Mouse (Mus musculus): ENCODE data around the gene Med9. TPM values are rescaled to one million over a fixed set of nuclear protein-coding genes. Genes with fewer than 3 reads are reported as not detected.
"Not testable (repeated sequence)": the region's sequence is repeated elsewhere in the genome, so short reads cannot be mapped to it uniquely, and the experiment has no call there.

Gene Med9
- polyA plus RNA-seq, 1 experiment from 2014 or later: 49.1 TPM

DNA sequence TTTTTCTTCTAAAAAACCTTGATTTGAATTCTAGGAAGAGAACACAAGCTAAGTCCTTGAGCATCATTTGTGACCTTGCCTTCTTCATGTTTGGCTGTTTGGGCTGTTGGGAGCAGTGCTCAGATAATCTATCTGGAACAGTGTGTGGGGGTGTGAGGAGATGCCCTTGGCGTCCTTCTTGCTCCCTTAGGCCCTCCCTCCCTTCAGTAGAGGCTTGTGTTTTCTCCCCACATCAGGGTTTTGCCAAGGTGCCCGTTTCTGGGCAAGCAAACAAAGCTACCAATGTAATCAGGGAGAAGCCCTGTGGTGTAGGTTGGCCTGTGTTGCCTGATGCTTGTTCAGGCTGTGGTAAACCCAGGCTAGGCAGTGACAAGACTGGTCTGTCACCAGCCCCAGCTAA lies 10.4 kb upstream of the Med9 start:
- Histone ChIP-seq H3K4me1 (ENCODE audit: control insufficient read depth, insufficient read depth, low read length) (peaks cover 15% of the 10 kb centered on the region; the same call in 1 of the 2 replicates), H3K27me3 (ENCODE audit: control insufficient read depth, insufficient read depth, low read length) (0 out of 2 replicates have a peak, but pooled peaks cover 2% of the 10 kb centered on the region), H3K4me2 (no peak overlapping the region), H3K4me3 (ENCODE audit: low read depth, low read length) (no peak overlapping the region), H3K9ac (ENCODE audit: low read depth, low read length) (no peak overlapping the region), H3K36me3 (ENCODE audit: control insufficient read depth, insufficient read depth, low read length) (no peaks in the 10 kb centered on the region), H3K27ac (ENCODE audit: low read depth, low read length) (no peak overlapping the region), H3K9me3 (replicated peaks; ENCODE audit: control insufficient read depth, low read length) (no peaks in the 10 kb centered on the region)
- no peak for ATAC-seq (replicated peaks; ENCODE audit: insufficient number of reproducible peaks, low FRiP score, low TSS enrichment)
- WGBS (ENCODE audit: insufficient replicate concordance): 42% methylated on average over 2 of the region's 2 CpGs

DNA sequence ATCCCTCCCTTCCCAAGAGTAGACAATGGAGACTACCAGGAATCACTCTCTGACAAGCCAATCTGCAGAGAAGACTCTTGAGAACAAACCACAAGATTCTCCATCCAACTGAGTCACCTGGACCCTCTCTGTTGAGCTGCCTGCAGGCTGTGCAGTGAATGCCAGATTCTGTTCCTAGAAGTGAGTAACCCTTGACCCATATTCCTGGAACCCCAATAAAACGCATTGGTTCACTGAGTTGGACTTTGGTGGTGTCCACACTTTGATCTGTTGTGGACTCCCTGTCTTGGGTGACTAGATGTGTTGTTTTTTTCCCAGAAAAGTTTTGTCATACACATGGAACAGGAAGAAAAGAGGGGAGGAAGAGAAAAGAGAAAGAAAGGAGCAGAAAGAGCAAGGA lies 8.2 kb upstream of the Med9 start:
- 76% methylated on average over 1 of the region's 1 CpGs for WGBS (ENCODE audit: insufficient replicate concordance)
- Histone ChIP-seq H3K27me3 (ENCODE audit: control insufficient read depth, insufficient read depth, low read length) (0 out of 2 replicates have a peak, but pooled peaks cover 2% of the 10 kb centered on the region), H3K9ac (ENCODE audit: low read depth, low read length) (no peak overlapping the region), H3K36me3 (ENCODE audit: control insufficient read depth, insufficient read depth, low read length) (no peaks in the 10 kb centered on the region), H3K4me2 (no peak overlapping the region), H3K4me1 (ENCODE audit: control insufficient read depth, insufficient read depth, low read length) (0 out of 2 replicates have a peak, but pooled peaks cover 5% of the 10 kb centered on the region), H3K9me3 (replicated peaks; ENCODE audit: control insufficient read depth, low read length) (no peaks in the 10 kb centered on the region), H3K27ac (ENCODE audit: low read depth, low read length) (no peak overlapping the region), H3K4me3 (ENCODE audit: low read depth, low read length) (no peak overlapping the region)
- no peak for ATAC-seq (replicated peaks; ENCODE audit: insufficient number of reproducible peaks, low FRiP score, low TSS enrichment)

DNA sequence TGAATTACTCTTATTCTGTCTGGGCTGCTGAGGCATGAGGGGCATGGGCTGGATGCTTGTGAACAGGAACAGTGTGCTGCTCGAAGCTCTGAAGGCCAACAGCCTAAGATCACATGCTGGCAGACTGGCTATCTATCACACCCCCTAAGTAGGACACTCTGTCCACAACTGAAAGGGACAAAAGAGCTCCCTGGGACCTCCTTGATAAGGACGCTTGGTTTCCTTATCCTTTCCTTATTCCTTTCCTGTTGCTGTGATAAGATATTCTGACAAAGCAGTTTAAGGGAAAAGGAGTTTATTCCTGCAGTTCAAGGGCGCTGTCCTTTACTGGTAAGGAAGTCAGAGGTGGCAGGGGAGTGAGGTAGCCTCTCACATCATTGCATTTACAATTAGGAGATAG lies 7.4 kb upstream of the Med9 start:
- no peak overlapping the region for H3K4me3 ChIP-seq (ENCODE audit: low read depth, low read length)
- H3K36me3 ChIP-seq (ENCODE audit: control insufficient read depth, insufficient read depth, low read length): no peaks in the 10 kb centered on the region
- no peak for ATAC-seq (replicated peaks; ENCODE audit: insufficient number of reproducible peaks, low FRiP score, low TSS enrichment)
- no peak overlapping the region for H3K27ac ChIP-seq (ENCODE audit: low read depth, low read length)
- no peak overlapping the region for H3K9ac ChIP-seq (ENCODE audit: low read depth, low read length)
- H3K9me3 ChIP-seq (replicated peaks; ENCODE audit: control insufficient read depth, low read length): no peaks in the 10 kb centered on the region
- H3K4me1 ChIP-seq (ENCODE audit: control insufficient read depth, insufficient read depth, low read length): 0 out of 2 replicates have a peak, but pooled peaks cover 5% of the 10 kb centered on the region
- 23% methylated on average over 3 of the region's 3 CpGs for WGBS (ENCODE audit: insufficient replicate concordance)
- no peak overlapping the region for H3K4me2 ChIP-seq
- 0 out of 2 replicates have a peak, but pooled peaks cover 2% of the 10 kb centered on the region for H3K27me3 ChIP-seq (ENCODE audit: control insufficient read depth, insufficient read depth, low read length)

DNA sequence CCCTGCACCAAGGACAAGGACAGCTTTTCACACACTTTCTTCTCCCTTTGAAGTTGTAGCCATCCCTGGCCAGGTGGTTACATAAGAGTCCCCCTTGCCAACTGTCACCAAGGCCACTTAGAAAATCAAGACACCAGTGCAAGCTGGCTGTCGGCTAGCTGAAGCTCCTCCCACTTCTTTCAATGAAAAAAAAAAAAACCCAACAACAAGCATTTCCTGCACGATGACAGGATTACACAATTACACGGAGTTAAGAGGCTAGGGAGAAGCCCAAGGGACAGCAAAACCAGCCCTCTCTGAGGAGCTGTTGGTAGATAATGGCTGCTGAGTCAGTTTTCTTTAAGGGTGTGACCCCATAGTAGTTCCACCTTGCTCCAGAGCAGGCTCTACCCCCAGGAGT lies 6.6 kb upstream of the Med9 start:
- Histone ChIP-seq H3K27me3 (ENCODE audit: control insufficient read depth, insufficient read depth, low read length) (0 out of 2 replicates have a peak, but pooled peaks cover 2% of the 10 kb centered on the region), H3K27ac (ENCODE audit: low read depth, low read length) (no peak overlapping the region), H3K36me3 (ENCODE audit: control insufficient read depth, insufficient read depth, low read length) (no peaks in the 10 kb centered on the region), H3K4me1 (ENCODE audit: control insufficient read depth, insufficient read depth, low read length) (0 out of 2 replicates have a peak, but pooled peaks cover 5% of the 10 kb centered on the region), H3K4me3 (ENCODE audit: low read depth, low read length) (no peak overlapping the region), H3K9ac (ENCODE audit: low read depth, low read length) (no peak overlapping the region), H3K9me3 (replicated peaks; ENCODE audit: control insufficient read depth, low read length) (no peaks in the 10 kb centered on the region), H3K4me2 (no peak overlapping the region)
- 14% methylated on average over 3 of the region's 3 CpGs for WGBS (ENCODE audit: insufficient replicate concordance)
- no peak for ATAC-seq (replicated peaks; ENCODE audit: insufficient number of reproducible peaks, low FRiP score, low TSS enrichment)

DNA sequence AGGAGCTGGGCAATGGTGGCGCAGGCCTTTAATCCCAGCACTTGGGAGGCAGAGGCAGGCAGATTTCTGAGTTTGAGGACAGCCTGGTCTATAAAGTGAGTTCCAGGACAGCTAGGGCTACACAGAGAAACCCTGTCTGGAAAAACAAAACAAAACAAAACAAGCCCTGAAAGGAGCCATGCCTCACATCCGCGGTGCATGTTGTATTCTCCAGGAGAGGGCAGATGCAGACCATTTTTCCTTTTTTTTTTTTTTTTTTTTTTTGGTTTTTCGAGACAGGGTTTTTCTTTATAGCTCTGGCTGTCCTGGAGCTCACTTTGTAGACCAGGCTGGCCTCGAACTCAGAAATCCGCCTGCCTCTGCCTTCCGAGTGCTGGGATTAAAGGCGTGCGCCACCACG lies 3.2 kb upstream of the Med9 start:
- H3K4me1 ChIP-seq (ENCODE audit: control insufficient read depth, insufficient read depth, low read length): peaks cover 13% of the 10 kb centered on the region; the same call in 1 of the 2 replicates
- WGBS (ENCODE audit: insufficient replicate concordance): 90% methylated on average over 9 of the region's 10 CpGs
- not testable (repeated sequence) for H3K27ac ChIP-seq (ENCODE audit: low read depth, low read length); H3K27me3 ChIP-seq (ENCODE audit: control insufficient read depth, insufficient read depth, low read length); H3K4me3 ChIP-seq (ENCODE audit: low read depth, low read length); H3K9me3 ChIP-seq (replicated peaks; ENCODE audit: control insufficient read depth, low read length); H3K4me2 ChIP-seq; H3K36me3 ChIP-seq (ENCODE audit: control insufficient read depth, insufficient read depth, low read length); H3K9ac ChIP-seq (ENCODE audit: low read depth, low read length); ATAC-seq (replicated peaks; ENCODE audit: insufficient number of reproducible peaks, low FRiP score, low TSS enrichment)

DNA sequence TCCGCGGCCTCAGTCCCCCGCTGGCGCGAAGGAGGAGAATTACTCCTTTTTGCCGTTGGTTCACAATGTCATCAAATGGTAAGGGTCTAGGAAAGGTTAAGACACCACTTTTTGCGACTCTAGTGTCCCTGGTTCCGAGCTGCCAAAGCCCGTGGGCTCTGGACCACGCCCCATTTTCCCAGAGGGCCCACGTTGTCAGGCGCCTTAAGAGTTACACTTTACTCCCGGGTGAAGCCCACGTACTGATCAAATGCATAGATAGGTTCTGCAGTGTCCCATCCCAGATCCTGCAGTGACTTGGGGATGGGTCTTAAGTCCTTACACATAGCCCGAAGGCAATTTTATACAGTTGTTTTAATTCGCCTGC lies 378 bp downstream of the Med9 start:
- H3K4me2 ChIP-seq: peak overlapping the region; percentile 69

DNA sequence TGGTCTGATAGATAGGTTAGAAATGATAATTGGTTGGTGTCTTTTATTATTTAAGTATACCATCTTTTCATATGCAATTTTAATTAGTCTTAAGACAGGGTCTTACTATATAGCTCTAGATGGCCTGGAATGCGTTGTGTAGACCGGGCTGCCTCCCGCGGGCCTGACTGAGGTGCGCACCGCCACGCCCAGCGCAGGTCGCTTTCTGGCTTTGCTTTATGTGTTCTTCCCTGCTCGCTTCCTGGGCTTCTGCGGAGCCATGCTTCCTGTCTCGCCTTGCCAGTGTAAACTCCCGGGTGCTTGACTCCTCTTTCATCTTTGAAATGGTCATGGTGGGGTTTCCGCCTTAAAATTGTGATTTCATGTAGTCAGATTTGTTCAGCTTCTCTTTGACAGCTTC lies 4.9 kb downstream of the Med9 start:
- H3K9me3 ChIP-seq (replicated peaks; ENCODE audit: control insufficient read depth, low read length): no peaks in the 10 kb centered on the region
- no peak overlapping the region for H3K4me3 ChIP-seq (ENCODE audit: low read depth, low read length)
- H3K27me3 ChIP-seq (ENCODE audit: control insufficient read depth, insufficient read depth, low read length): no peaks in the 10 kb centered on the region
- H3K9ac ChIP-seq (ENCODE audit: low read depth, low read length): no peak overlapping the region
- 82% methylated on average over 14 of the region's 14 CpGs for WGBS (ENCODE audit: insufficient replicate concordance)
- peaks cover 3% of the 10 kb centered on the region; the same call in 1 of the 2 replicates for H3K36me3 ChIP-seq (ENCODE audit: control insufficient read depth, insufficient read depth, low read length)
- no peak overlapping the region for H3K27ac ChIP-seq (ENCODE audit: low read depth, low read length)
- no peak overlapping the region for H3K4me2 ChIP-seq
- ATAC-seq (replicated peaks; ENCODE audit: insufficient number of reproducible peaks, low FRiP score, low TSS enrichment): no peak
- peaks cover 11% of the 10 kb centered on the region for H3K4me1 ChIP-seq (ENCODE audit: control insufficient read depth, insufficient read depth, low read length)

More for the DNA sequence above, 378 bp downstream of the Med9 start:
- Histone ChIP-seq H3K36me3 (ENCODE audit: control insufficient read depth, insufficient read depth, low read length) (no peaks in the 10 kb centered on the region; the same call in 1 of the 2 replicates), H3K27me3 (ENCODE audit: control insufficient read depth, insufficient read depth, low read length) (no peaks in the 10 kb centered on the region), H3K9me3 (replicated peaks; ENCODE audit: control insufficient read depth, low read length) (no peaks in the 10 kb centered on the region), H3K4me1 (ENCODE audit: control insufficient read depth, insufficient read depth, low read length) (peaks cover 11% of the 10 kb centered on the region; the same call in 1 of the 2 replicates), H3K4me3 (ENCODE audit: low read depth, low read length) (peak overlapping the region; percentile 99), H3K27ac (ENCODE audit: low read depth, low read length) (peak overlapping the region; percentile 62), H3K9ac (ENCODE audit: low read depth, low read length) (peak overlapping the region; percentile 99)
- WGBS (ENCODE audit: insufficient replicate concordance): 2% methylated on average over 16 of the region's 16 CpGs
- ATAC-seq (replicated peaks; ENCODE audit: insufficient number of reproducible peaks, low FRiP score, low TSS enrichment): 0 out of 2 replicates have a peak, but pooled peaks have one; percentile 62

DNA sequence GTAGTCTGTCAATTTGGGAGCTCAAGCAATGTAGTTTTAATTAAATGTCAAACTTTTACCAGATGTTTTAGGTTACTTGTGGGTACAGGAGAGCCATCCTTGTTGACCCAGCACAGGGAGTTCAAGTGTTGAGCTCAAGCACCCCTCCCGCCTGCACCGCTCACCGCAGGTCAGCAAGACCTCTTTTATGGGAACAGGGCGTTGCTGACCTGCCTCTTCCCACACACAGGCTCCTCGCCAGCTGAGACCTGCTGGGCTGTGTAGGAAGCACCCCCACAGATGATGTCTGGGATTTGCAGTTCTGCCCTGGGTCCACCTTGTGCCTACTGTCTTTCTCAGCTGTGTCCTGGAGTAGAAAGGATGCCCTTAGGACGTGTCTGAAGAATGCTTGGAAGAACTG lies 8.7 kb downstream of the Med9 start:
- H3K9me3 ChIP-seq (replicated peaks; ENCODE audit: control insufficient read depth, low read length): no peaks in the 10 kb centered on the region
- 75% methylated on average over 6 of the region's 6 CpGs for WGBS (ENCODE audit: insufficient replicate concordance)
- ATAC-seq (replicated peaks; ENCODE audit: insufficient number of reproducible peaks, low FRiP score, low TSS enrichment): no peak
- peaks cover 5% of the 10 kb centered on the region; the same call in 1 of the 2 replicates for H3K36me3 ChIP-seq (ENCODE audit: control insufficient read depth, insufficient read depth, low read length)
- H3K4me2 ChIP-seq: no peak overlapping the region
- H3K9ac ChIP-seq (ENCODE audit: low read depth, low read length): no peak overlapping the region
- H3K27me3 ChIP-seq (ENCODE audit: control insufficient read depth, insufficient read depth, low read length): no peaks in the 10 kb centered on the region
- H3K27ac ChIP-seq (ENCODE audit: low read depth, low read length): no peak overlapping the region
- no peak overlapping the region for H3K4me3 ChIP-seq (ENCODE audit: low read depth, low read length)
- peaks cover 28% of the 10 kb centered on the region for H3K4me1 ChIP-seq (ENCODE audit: control insufficient read depth, insufficient read depth, low read length)

DNA sequence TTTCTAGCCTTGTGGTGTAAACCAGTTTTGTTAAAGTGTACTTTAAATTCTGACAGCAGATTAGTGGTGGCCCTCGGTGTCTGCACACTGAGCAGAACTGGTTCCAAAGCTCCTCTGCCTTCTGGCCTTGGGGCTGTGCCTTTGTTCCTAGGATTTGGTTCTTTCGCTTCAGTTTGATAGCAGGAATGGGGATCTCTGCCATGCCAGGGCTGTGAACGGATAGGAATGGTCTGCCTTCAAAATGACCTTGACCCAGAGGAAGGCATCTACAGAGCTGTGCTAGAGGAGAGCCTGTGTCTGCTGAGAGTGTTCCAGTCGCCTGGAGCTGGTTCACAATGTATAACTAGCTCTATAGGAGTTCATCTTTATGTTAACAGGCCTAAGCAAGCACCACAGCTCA lies 11.4 kb downstream of the Med9 start:
- Histone ChIP-seq H3K9ac (ENCODE audit: low read depth, low read length) (no peak overlapping the region), H3K27ac (ENCODE audit: low read depth, low read length) (peak overlapping the region; percentile 84), H3K4me3 (ENCODE audit: low read depth, low read length) (no peak overlapping the region), H3K4me1 (ENCODE audit: control insufficient read depth, insufficient read depth, low read length) (peaks cover 46% of the 10 kb centered on the region), H3K4me2 (no peak overlapping the region), H3K27me3 (ENCODE audit: control insufficient read depth, insufficient read depth, low read length) (0 out of 2 replicates have a peak, but pooled peaks cover 3% of the 10 kb centered on the region), H3K9me3 (replicated peaks; ENCODE audit: control insufficient read depth, low read length) (no peaks in the 10 kb centered on the region), H3K36me3 (ENCODE audit: control insufficient read depth, insufficient read depth, low read length) (peaks cover 5% of the 10 kb centered on the region; the same call in 1 of the 2 replicates)
- 55% methylated on average over 4 of the region's 4 CpGs for WGBS (ENCODE audit: insufficient replicate concordance)
- no peak for ATAC-seq (replicated peaks; ENCODE audit: insufficient number of reproducible peaks, low FRiP score, low TSS enrichment)
